ENCODE assay signal across 25 mouse cellular contexts in genomic region chr1:194396754-194397460, GRCm38 (mm10).
DNase-seq lines count a peak whose midpoint lies in the region; ATAC-seq and TF ChIP-seq lines count a peak whose summit lies in the region.
"Had no signal": no experiment of that assay in that cellular context is flagged by ENCODE, and none has a peak within 500 bp of the region (broad histone marks: within the 10 kb centered on the region; RNA-seq: fewer than 3 reads in every experiment).

No protein-coding gene starts in this region.

- H3K27me3 ChIP-seq in midbrain, embryonic 11.5 days (ENCODE audit: control insufficient read depth, insufficient read depth, low read length), result no peaks in the 10 kb centered on the region
- H3K27me3 ChIP-seq in midbrain, embryonic 13.5 days, result no peaks in the 10 kb centered on the region
- H3K27me3 ChIP-seq in lung, postnatal 0 days (replicated peaks; ENCODE audit: insufficient read depth, low read length), result no peaks in the 10 kb centered on the region
- H3K27me3 ChIP-seq: heart, embryonic 12.5 days; heart, embryonic 15.5 days had no signal

- no peak overlapping the region for H3K4me2 ChIP-seq in midbrain, embryonic 11.5 days
- H3K4me2 ChIP-seq in midbrain, embryonic 13.5 days (replicated peaks), result no peak overlapping the region
- no peak overlapping the region for H3K4me2 ChIP-seq in lung, postnatal 0 days (replicated peaks; ENCODE audit: low read depth, low read length)
- H3K4me2 ChIP-seq: heart, embryonic 12.5 days; heart, embryonic 15.5 days; hindbrain, embryonic 14.5 days had no signal

- peak; percentile 54 for DNase-seq in midbrain, embryonic 11.5 days (ENCODE audit: low spot score, missing footprints)
- peak; percentile 70 for DNase-seq in lung, postnatal 0 days (ENCODE audit: low spot score)
- DNase-seq in lung, postnatal 25 days (ENCODE audit: low spot score), result peak; percentile 27
- no peak for DNase-seq in Muller cell, postnatal 12 days (ENCODE audit: inconsistent ontology term)
- DNase-seq in c-Kit-positive CD71-positive TER-119-positive erythroid progenitor cells, embryonic 14.5 days (ENCODE audit: low spot score), result no peak
- DNase-seq in right cerebral cortex, adult 2 months (ENCODE audit: low spot score in 2 of 2), result no peak
- DNase-seq: adrenal gland, adult 8-10 months; adrenal gland, postnatal 25 days; cerebellum, adult 18-20 months; cerebellum, adult 9-10 months; cerebellum, postnatal 14 days; forebrain, postnatal 0 days; gastrocnemius, adult 2 months; gastrocnemius, postnatal 14 days; heart, adult 18-20 months; heart, postnatal 10 days; heart, postnatal 4 days had no signal

- no peaks in the 10 kb centered on the region for H3K36me3 ChIP-seq in midbrain, embryonic 11.5 days (ENCODE audit: control insufficient read depth, insufficient read depth, low read length)
- H3K36me3 ChIP-seq in midbrain, embryonic 13.5 days, result no peaks in the 10 kb centered on the region
- no peaks in the 10 kb centered on the region for H3K36me3 ChIP-seq in lung, postnatal 0 days (ENCODE audit: insufficient read depth, low read length)
- H3K36me3 ChIP-seq: heart, embryonic 12.5 days; heart, embryonic 15.5 days had no signal

- no peak for TF ChIP-seq CTCF in lung, postnatal 0 days (IDR thresholded peaks at IDR 0.05)

- no peak overlapping the region for H3K4me3 ChIP-seq in midbrain, embryonic 11.5 days (ENCODE audit: low read depth, low read length)
- no peak overlapping the region for H3K4me3 ChIP-seq in midbrain, embryonic 13.5 days (replicated peaks)
- no peak overlapping the region for H3K4me3 ChIP-seq in lung, postnatal 0 days (ENCODE audit: low read depth, low read length)
- H3K4me3 ChIP-seq: gastrocnemius, adult 2 months; heart, embryonic 12.5 days; heart, embryonic 15.5 days had no signal

- no peak for ATAC-seq in midbrain, embryonic 11.5 days (ENCODE audit: low FRiP score)
- ATAC-seq in midbrain, embryonic 13.5 days, result no peak
- peak; percentile 67 for ATAC-seq in lung, postnatal 0 days
- ATAC-seq: activated CD4-positive, CD25-positive, alpha-beta regulatory T cell, adult 4 months; CD4-positive, CD25-positive, alpha-beta regulatory T cell, adult 4 months; forebrain, embryonic 14.5 days; forebrain, postnatal 0 days; hindbrain, postnatal 0 days had no signal

- H3K4me1 ChIP-seq in midbrain, embryonic 11.5 days (ENCODE audit: control insufficient read depth, insufficient read depth, low read length), result no peaks in the 10 kb centered on the region
- 0 out of 2 replicates have a peak, but pooled peaks cover 4% of the 10 kb centered on the region for H3K4me1 ChIP-seq in midbrain, embryonic 13.5 days (replicated peaks)
- H3K4me1 ChIP-seq in lung, postnatal 0 days (ENCODE audit: insufficient read depth, low read depth, low read length), result no peaks in the 10 kb centered on the region
- H3K4me1 ChIP-seq: heart, embryonic 12.5 days; heart, embryonic 15.5 days had no signal

- no peak overlapping the region for H3K9ac ChIP-seq in midbrain, embryonic 11.5 days (ENCODE audit: low read length)
- no peak overlapping the region for H3K9ac ChIP-seq in midbrain, embryonic 13.5 days (replicated peaks)
- H3K9ac ChIP-seq in lung, postnatal 0 days (replicated peaks; ENCODE audit: low read depth), result no peak overlapping the region
- H3K9ac ChIP-seq: forebrain, postnatal 0 days; heart, embryonic 12.5 days; heart, embryonic 15.5 days; hindbrain, embryonic 14.5 days had no signal

- no peaks in the 10 kb centered on the region for H3K9me3 ChIP-seq in midbrain, embryonic 11.5 days (ENCODE audit: control insufficient read depth, low read length)
- no peaks in the 10 kb centered on the region for H3K9me3 ChIP-seq in midbrain, embryonic 13.5 days
- no peaks in the 10 kb centered on the region for H3K9me3 ChIP-seq in lung, postnatal 0 days (ENCODE audit: low read length)
- H3K9me3 ChIP-seq: heart, embryonic 12.5 days; heart, embryonic 15.5 days had no signal

- TF ChIP-seq EP300 in lung, postnatal 0 days (IDR thresholded peaks at IDR 0.05), result no peak

- H3K27ac ChIP-seq in midbrain, embryonic 11.5 days (ENCODE audit: low read depth, low read length), result no peak overlapping the region
- no peak overlapping the region for H3K27ac ChIP-seq in midbrain, embryonic 13.5 days
- no peak overlapping the region for H3K27ac ChIP-seq in lung, postnatal 0 days (ENCODE audit: low read length)
- H3K27ac ChIP-seq: gastrocnemius, adult 2 months; heart, embryonic 15.5 days; hindbrain, embryonic 14.5 days; hindbrain, postnatal 0 days had no signal

- 86% methylated on average over 4 of the region's 4 CpGs for WGBS in midbrain, embryonic 11.5 days
- 81% methylated on average over 4 of the region's 4 CpGs for WGBS in midbrain, embryonic 13.5 days
- 45% methylated on average over 4 of the region's 4 CpGs for WGBS in lung, postnatal 0 days

Comparison
In these comparisons a context has a peak if more than half of its experiments do, and no peak if none do; other contexts are left out.
1. DNase-seq: peak in midbrain, embryonic 11.5 days (single experiment), lung, postnatal 0 days (single experiment) and lung, postnatal 25 days (single experiment); none in Muller cell, postnatal 12 days (single experiment), c-Kit-positive CD71-positive TER-119-positive erythroid progenitor cells, embryonic 14.5 days (single experiment) and right cerebral cortex, adult 2 months (0 of 2).